Mouse (Mus musculus) forebrain, embryonic 10.5 days (tissue): Measurements from ENCODE around the gene Specc1. TPM values are rescaled to one million over a fixed set of nuclear protein-coding genes. Genes with fewer than 3 reads are reported as not detected.

ENCODE experiments used
- DNase-seq: peaks from one replicate; pipeline ENCODE4 v3.0.0-alpha.2; 2017; ENCODE audit warnings: low spot score; ENCODE audit errors: extremely low spot score
- H3K27ac ChIP-seq: fragments of 300-500 bp; sonication (generic); 2 replicates; pipeline ENCODE4 v1.5.1; 2016; ENCODE audit warnings: mild to moderate bottlenecking
- H3K27me3 ChIP-seq: fragments of 300-500 bp; sonication (generic); 2 replicates; pipeline ENCODE4 v1.6.1; 2016; ENCODE audit warnings: mild to moderate bottlenecking; ENCODE audit not compliant: poor library complexity, severe bottlenecking
- H3K36me3 ChIP-seq: fragments of 300-500 bp; sonication (generic); replicated peaks from 2 replicates; pipeline ENCODE4 v1.6.1; 2016; ENCODE audit warnings: mild to moderate bottlenecking, moderate library complexity
- H3K4me1 ChIP-seq: fragments of 300-500 bp; sonication (generic); 2 replicates; pipeline ENCODE4 v1.6.1; 2016
- H3K4me3 ChIP-seq: fragments of 300-500 bp; sonication (generic); 2 replicates; pipeline ENCODE4 v1.5.1; 2016; ENCODE audit warnings: mild to moderate bottlenecking, moderate library complexity
- H3K9me3 ChIP-seq: fragments of 300-500 bp; sonication (generic); 2 replicates; pipeline ENCODE4 v1.6.1; 2016; ENCODE audit warnings: mild to moderate bottlenecking, moderate library complexity
- WGBS: fragments of 180-500 bp; shearing (Covaris S2); methylation state at CpG from one replicate; pipeline ENCODE4 v1.1.7; 2016; 5-methylcytosine and 5-hydroxymethylcytosine counted together
- polyA plus RNA-seq: library from polyadenylated mRNA; unstranded; fragments of >200 nt; fragmentation: Nextera tagmentation; extraction: Ambion mirVana; gene quantifications from 2 replicates; pipeline ENCODE4 v1.2.1, GENCODE M21; 2016

The Specc1 gene
- polyA plus RNA-seq, 1 experiment from 2014 or later = 12.0 TPM

- H3K4me3 ChIP-seq = no peak overlapping the region
- no peaks in the 10 kb centered on the region for H3K9me3 ChIP-seq
- 78% methylated on average over 5 of the region's 5 CpGs for WGBS
- no peak overlapping the region for H3K27ac ChIP-seq
- DNase-seq = no peak
- no peaks in the 10 kb centered on the region for H3K36me3 ChIP-seq
- peaks cover 24% of the 10 kb centered on the region for H3K4me1 ChIP-seq
- H3K27me3 ChIP-seq = no peaks in the 10 kb centered on the region
Measured at GRCm38 (mm10) chr11:62005911-62006260, 49.3 kb downstream of the Specc1 start.

- no peak for DNase-seq
- Histone ChIP-seq H3K27ac (no peak overlapping the region), H3K4me3 (no peak overlapping the region), H3K4me1 (peaks cover 24% of the 10 kb centered on the region), H3K36me3 (no peaks in the 10 kb centered on the region), H3K27me3 (no peaks in the 10 kb centered on the region), H3K9me3 (no peaks in the 10 kb centered on the region)
- WGBS = 62% methylated on average over 5 of the region's 5 CpGs
Measured at GRCm38 (mm10) chr11:62006680-62007079, 50.1 kb downstream of the Specc1 start.

- no peak overlapping the region for H3K4me3 ChIP-seq
- no peaks in the 10 kb centered on the region for H3K27me3 ChIP-seq
- 53% methylated on average over 9 of the region's 9 CpGs for WGBS
- H3K4me1 ChIP-seq = peaks cover 24% of the 10 kb centered on the region
- no peak overlapping the region for H3K27ac ChIP-seq
- no peak for DNase-seq
- H3K9me3 ChIP-seq = no peaks in the 10 kb centered on the region
- no peaks in the 10 kb centered on the region for H3K36me3 ChIP-seq
Measured at GRCm38 (mm10) chr11:62007984-62008383, 51.4 kb downstream of the Specc1 start.

- DNase-seq = no peak
Measured at GRCm38 (mm10) chr11:62010625-62011231, 54.2 kb downstream of the Specc1 start.

GRCm38 (mm10) chr11:62012039-62012438 lies 55.5 kb downstream of the Specc1 start:
- no peak for DNase-seq
- 95% methylated on average over 6 of the region's 6 CpGs for WGBS
- Histone ChIP-seq H3K36me3 (no peaks in the 10 kb centered on the region), H3K4me3 (no peak overlapping the region), H3K9me3 (no peaks in the 10 kb centered on the region), H3K27ac (no peak overlapping the region), H3K27me3 (no peaks in the 10 kb centered on the region), H3K4me1 (peaks cover 15% of the 10 kb centered on the region)

More at GRCm38 (mm10) chr11:62010625-62011231, 54.2 kb downstream of the Specc1 start:
- Histone ChIP-seq H3K27ac (no peak overlapping the region), H3K36me3 (no peaks in the 10 kb centered on the region), H3K9me3 (no peaks in the 10 kb centered on the region), H3K4me1 (peaks cover 27% of the 10 kb centered on the region), H3K27me3 (no peaks in the 10 kb centered on the region), H3K4me3 (no peak overlapping the region)
- WGBS = 70% methylated on average over 16 of the region's 16 CpGs

GRCm38 (mm10) chr11:62013449-62013848 lies 56.9 kb downstream of the Specc1 start:
- Histone ChIP-seq H3K4me3 (no peak overlapping the region), H3K27ac (no peak overlapping the region), H3K9me3 (no peaks in the 10 kb centered on the region), H3K27me3 (no peaks in the 10 kb centered on the region), H3K4me1 (peaks cover 12% of the 10 kb centered on the region), H3K36me3 (no peaks in the 10 kb centered on the region)
- no peak for DNase-seq
- 84% methylated on average over 3 of the region's 3 CpGs for WGBS

- WGBS = 23% methylated on average over 13 of the region's 13 CpGs
- Histone ChIP-seq H3K9me3 (no peaks in the 10 kb centered on the region), H3K27me3 (no peaks in the 10 kb centered on the region), H3K36me3 (no peaks in the 10 kb centered on the region), H3K4me1 (peaks cover 12% of the 10 kb centered on the region), H3K4me3 (no peak overlapping the region), H3K27ac (0 out of 2 replicates have a peak overlapping the region, but pooled peaks have one; percentile 26)
- no peak for DNase-seq
Measured at GRCm38 (mm10) chr11:62015071-62015654, 58.6 kb downstream of the Specc1 start.

GRCm38 (mm10) chr11:62016985-62017384 lies 60.4 kb downstream of the Specc1 start:
- DNase-seq = no peak
- Histone ChIP-seq H3K36me3 (no peaks in the 10 kb centered on the region), H3K9me3 (no peaks in the 10 kb centered on the region), H3K4me3 (no peak overlapping the region), H3K27ac (no peak overlapping the region), H3K27me3 (no peaks in the 10 kb centered on the region), H3K4me1 (peaks cover 12% of the 10 kb centered on the region)
- WGBS = 83% methylated on average over 2 of the region's 2 CpGs

- Histone ChIP-seq H3K4me1 (peaks cover 22% of the 10 kb centered on the region), H3K9me3 (no peaks in the 10 kb centered on the region), H3K27me3 (0 out of 2 replicates have a peak, but pooled peaks cover 6% of the 10 kb centered on the region), H3K4me3 (no peak overlapping the region), H3K36me3 (no peaks in the 10 kb centered on the region), H3K27ac (no peak overlapping the region)
- WGBS = 83% methylated on average over 10 of the region's 10 CpGs
- DNase-seq = no peak
Measured at GRCm38 (mm10) chr11:62018315-62019205, 62.0 kb downstream of the Specc1 start.

- no peaks in the 10 kb centered on the region for H3K36me3 ChIP-seq
Measured at GRCm38 (mm10) chr11:62019857-62020256, 63.3 kb downstream of the Specc1 start.

GRCm38 (mm10) chr11:62020898-62021297 lies 64.3 kb downstream of the Specc1 start:
- H3K36me3 ChIP-seq = no peaks in the 10 kb centered on the region
- H3K27ac ChIP-seq = no peak overlapping the region
- 0 out of 2 replicates have a peak, but pooled peaks cover 6% of the 10 kb centered on the region for H3K27me3 ChIP-seq
- no peak for DNase-seq
- H3K4me1 ChIP-seq = peaks cover 26% of the 10 kb centered on the region
- 92% methylated on average over 1 of the region's 1 CpGs for WGBS
- no peaks in the 10 kb centered on the region for H3K9me3 ChIP-seq
- no peak overlapping the region for H3K4me3 ChIP-seq

More at GRCm38 (mm10) chr11:62019857-62020256, 63.3 kb downstream of the Specc1 start:
- no peak for DNase-seq
- peaks cover 32% of the 10 kb centered on the region for H3K4me1 ChIP-seq
- H3K4me3 ChIP-seq = no peak overlapping the region
- H3K27me3 ChIP-seq = 0 out of 2 replicates have a peak, but pooled peaks cover 6% of the 10 kb centered on the region
- no peaks in the 10 kb centered on the region for H3K9me3 ChIP-seq
- 73% methylated on average over 3 of the region's 3 CpGs for WGBS
- H3K27ac ChIP-seq = no peak overlapping the region

GRCm38 (mm10) chr11:62022105-62022504 lies 65.5 kb downstream of the Specc1 start:
- WGBS = 91% methylated on average over 3 of the region's 3 CpGs
- 0 out of 2 replicates have a peak, but pooled peaks cover 6% of the 10 kb centered on the region for H3K27me3 ChIP-seq

More at GRCm38 (mm10) chr11:62022105-62022504, 65.5 kb downstream of the Specc1 start:
- no peaks in the 10 kb centered on the region for H3K36me3 ChIP-seq
- no peak overlapping the region for H3K27ac ChIP-seq
- H3K4me3 ChIP-seq = no peak overlapping the region
- no peaks in the 10 kb centered on the region for H3K9me3 ChIP-seq
- DNase-seq = no peak
- H3K4me1 ChIP-seq = peaks cover 28% of the 10 kb centered on the region
